Mouse (Mus musculus) cortical plate, adult 2 months (tissue): ENCODE data around the gene Zswim4.

Experiments used
- CTCF ChIP-seq: fragments of 200-500 bp; IDR thresholded peaks from 2 replicates; pipeline ENCODE4 v1.5.1; 2011; ENCODE audit warnings: mild to moderate bottlenecking, control low read depth, low read length; ENCODE audit not compliant: insufficient read depth; ENCODE audit errors: extremely low read depth
- POLR2A ChIP-seq: fragments of 200-500 bp; IDR thresholded peaks from 2 replicates; pipeline ENCODE4 v1.6.1; 2011; ENCODE audit warnings: mild to moderate bottlenecking, low read length, control low read depth; ENCODE audit not compliant: insufficient read depth; ENCODE audit errors: extremely low read depth

DNA sequence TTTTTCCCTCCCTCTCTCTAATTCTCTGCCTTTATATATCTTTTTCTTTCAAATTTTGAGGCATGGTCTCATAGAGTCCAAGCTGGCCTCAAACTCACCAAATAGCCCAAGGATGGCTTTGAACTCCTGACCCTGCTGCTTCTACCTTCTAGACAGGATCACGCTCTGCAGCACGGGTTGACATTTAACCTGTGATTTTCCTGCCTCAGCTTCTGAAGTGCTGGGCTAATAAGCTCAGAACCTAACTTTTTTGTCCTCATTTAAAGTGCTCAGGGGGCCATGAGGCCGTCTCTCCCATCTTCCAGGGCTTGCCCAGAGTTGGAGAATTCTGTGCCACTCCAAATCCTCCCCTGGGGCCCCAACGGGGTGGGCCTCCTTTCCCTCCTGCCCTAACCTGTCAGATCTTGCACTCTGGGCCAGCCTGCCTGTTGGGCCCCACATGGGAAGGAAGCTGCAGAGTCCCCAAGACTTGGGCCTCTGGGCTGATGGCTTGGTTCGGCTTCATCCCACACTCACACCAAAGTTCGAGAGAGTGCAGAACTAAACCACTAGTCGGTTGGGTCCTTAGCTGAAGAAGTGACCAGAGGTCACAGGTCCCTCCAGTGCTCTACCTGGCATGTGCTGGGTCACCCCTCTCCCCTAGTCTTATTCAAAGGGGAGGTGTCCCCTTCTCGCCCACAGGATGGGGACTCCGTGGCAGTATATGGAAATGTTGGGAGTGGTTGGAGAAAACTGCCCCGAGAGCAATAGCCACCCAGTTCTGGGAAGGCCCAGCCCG lies 37.3 kb downstream of the Zswim4 start:
- TF ChIP-seq CTCF (no peak), POLR2A (no peak)
